Mouse (Mus musculus): ENCODE measurements around the gene Cep131. TPM values are rescaled to one million over a fixed set of nuclear protein-coding genes. Genes with fewer than 3 reads are reported as not detected.
A peak's percentile ranks its signal among the peaks of the same experiment; 100 is the strongest.

Gene Cep131
- total RNA-seq (2021): 10 to 100 TPM; 11.6 to 12.6 TPM

GRCm38 (mm10) chr11:120086702-120087152 is at the start of gene Cep131:
Cep131 (minus strand) TSS chr11:120086827.
- peak; percentile 99 for DNase-seq

- DNase-seq: peak; percentile 42
Measured at GRCm38 (mm10) chr11:120136195-120136594, 49.6 kb upstream of the Cep131 start.

GRCm38 (mm10) chr11:120134847-120135530 is 48.4 kb upstream of the Cep131 start:
- peak; percentile 53 for DNase-seq

GRCm38 (mm10) chr11:120134148-120134547 is 47.5 kb upstream of the Cep131 start:
- DNase-seq: no peak

GRCm38 (mm10) chr11:120129281-120129680 is 42.7 kb upstream of the Cep131 start:
- no peak for DNase-seq

GRCm38 (mm10) chr11:120126845-120127244 is 40.2 kb upstream of the Cep131 start:
- no peak for DNase-seq

GRCm38 (mm10) chr11:120122126-120122525 is 35.5 kb upstream of the Cep131 start:
- DNase-seq: no peak

- peak; percentile 81 for DNase-seq
Measured at GRCm38 (mm10) chr11:120120642-120121420, 34.2 kb upstream of the Cep131 start.

- DNase-seq: no peak
Measured at GRCm38 (mm10) chr11:120119936-120120541, 33.4 kb upstream of the Cep131 start.

- no peak for DNase-seq
Measured at GRCm38 (mm10) chr11:120119108-120119507, 32.5 kb upstream of the Cep131 start.

GRCm38 (mm10) chr11:120117626-120118025 is 31.0 kb upstream of the Cep131 start:
- no peak for DNase-seq

GRCm38 (mm10) chr11:120114488-120115215 is 28.0 kb upstream of the Cep131 start:
- DNase-seq: no peak

GRCm38 (mm10) chr11:120112136-120112535 is 25.5 kb upstream of the Cep131 start:
- peak; percentile 75 for DNase-seq

GRCm38 (mm10) chr11:120111033-120111432 is 24.4 kb upstream of the Cep131 start:
- DNase-seq: peak; percentile 77

GRCm38 (mm10) chr11:120110554-120110953 is 23.9 kb upstream of the Cep131 start:
- no peak for DNase-seq

GRCm38 (mm10) chr11:120109558-120110210 is 23.1 kb upstream of the Cep131 start:
- no peak for DNase-seq

- no peak for DNase-seq
Measured at GRCm38 (mm10) chr11:120107796-120108195, 21.2 kb upstream of the Cep131 start.

- DNase-seq: no peak
Measured at GRCm38 (mm10) chr11:120107026-120107425, 20.4 kb upstream of the Cep131 start.

GRCm38 (mm10) chr11:120103431-120103997 is 16.9 kb upstream of the Cep131 start:
- DNase-seq: no peak

- DNase-seq: peak; percentile 80
Measured at GRCm38 (mm10) chr11:120101036-120101435, 14.4 kb upstream of the Cep131 start.
